Mouse (Mus musculus) hindbrain, embryonic 11.5 days (tissue): Measurements from ENCODE around the gene 1700092M07Rik. TPM values are rescaled to one million over a fixed set of nuclear protein-coding genes. Genes with fewer than 3 reads are reported as not detected.
"Not testable (repeated sequence)": the region's sequence is repeated elsewhere in the genome, so short reads cannot be mapped to it uniquely, and the experiment has no call there.

ENCODE experiments used
- ATAC-seq: fragments of 200-750 bp; cut with Nextera tagmentation; 2 replicates; pipeline ENCODE4 v1.8.0; 2017; ENCODE audit warnings: mild to moderate bottlenecking, moderate TSS enrichment, moderate library complexity; ENCODE audit not compliant: low FRiP score
- DNase-seq: peaks from one replicate; pipeline ENCODE4 v3.0.0-alpha.2; 2015; ENCODE audit warnings: low spot score
- H3K27ac ChIP-seq: fragments of 300-500 bp; sonication (generic); 2 replicates; pipeline ENCODE4 v1.5.1; 2014; ENCODE audit warnings: mild to moderate bottlenecking, low read depth, low read length
- H3K27me3 ChIP-seq: fragments of 300-500 bp; sonication (generic); 2 replicates; pipeline ENCODE4 v1.6.1; 2014; ENCODE audit warnings: mild to moderate bottlenecking, low read length, moderate library complexity, mixed read lengths; ENCODE audit not compliant: control insufficient read depth, insufficient read depth
- H3K36me3 ChIP-seq: fragments of 300-500 bp; sonication (generic); 2 replicates; pipeline ENCODE4 v1.6.1; 2014; ENCODE audit warnings: mild to moderate bottlenecking, low read length, moderate library complexity, mixed read lengths; ENCODE audit not compliant: control insufficient read depth, insufficient read depth
- H3K4me1 ChIP-seq: fragments of 300-500 bp; sonication (generic); replicated peaks from 2 replicates; pipeline ENCODE4 v1.6.1; 2014; ENCODE audit warnings: low read length, mixed read lengths; ENCODE audit not compliant: control insufficient read depth, insufficient read depth
- H3K4me2 ChIP-seq: fragments of 300-500 bp; sonication (generic); replicated peaks from 2 replicates; pipeline ENCODE4 v1.6.1; 2014; ENCODE audit warnings: mild to moderate bottlenecking, low read depth, low read length
- H3K4me3 ChIP-seq: fragments of 300-500 bp; sonication (generic); 2 replicates; pipeline ENCODE4 v1.5.1; 2014; ENCODE audit warnings: low read depth, low read length
- H3K9ac ChIP-seq: fragments of 300-500 bp; sonication (generic); 2 replicates; pipeline ENCODE4 v1.6.1; 2014; ENCODE audit warnings: low read depth, low read length
- H3K9me3 ChIP-seq: fragments of 300-500 bp; sonication (generic); 2 replicates; pipeline ENCODE4 v1.6.1; 2016; ENCODE audit warnings: low read length; ENCODE audit not compliant: control insufficient read depth
- WGBS: fragments of 180-500 bp; shearing (Covaris S2); extraction: QIAGEN DNeasy Blood & Tissue Kit; methylation state at CpG from one replicate; pipeline ENCODE4 v1.1.7; 2014; 5-methylcytosine and 5-hydroxymethylcytosine counted together
- polyA plus RNA-seq: library from polyadenylated mRNA; unstranded; fragments of >200 nt; fragmentation: Nextera tagmentation; extraction: Ambion mirVana; gene quantifications from 2 replicates; pipeline ENCODE4 v1.2.1, GENCODE M21; 2014

Gene 1700092M07Rik
- polyA plus RNA-seq, 1 experiment from 2014 or later = 1.6 TPM

GRCm38 (mm10) chr19:8713997-8714652, 26.4 kb upstream of the 1700092M07Rik start:
- ATAC-seq (peak; percentile 26; the same call in 1 of the 2 replicates), DNase-seq (no peak)
- peak overlapping the region; percentile 48 for H3K4me2 ChIP-seq
- peak overlapping the region; percentile 87 for H3K27ac ChIP-seq
- H3K4me3 ChIP-seq = peak overlapping the region; percentile 75
- no peaks in the 10 kb centered on the region; the same call in 1 of the 2 replicates for H3K36me3 ChIP-seq
- WGBS = 10% methylated on average over 13 of the region's 13 CpGs
- H3K27me3 ChIP-seq = no peaks in the 10 kb centered on the region
- H3K9me3 ChIP-seq = no peaks in the 10 kb centered on the region
- H3K9ac ChIP-seq = peak overlapping the region; percentile 81
- H3K4me1 ChIP-seq = 0 out of 2 replicates have a peak, but pooled peaks cover 5% of the 10 kb centered on the region

GRCm38 (mm10) chr19:8714653-8715481, 25.7 kb upstream of the 1700092M07Rik start:
- Histone ChIP-seq H3K4me2 (no peak overlapping the region), H3K4me1 (0 out of 2 replicates have a peak, but pooled peaks cover 5% of the 10 kb centered on the region), H3K27ac (no peak overlapping the region), H3K36me3 (no peaks in the 10 kb centered on the region; the same call in 1 of the 2 replicates), H3K27me3 (no peaks in the 10 kb centered on the region), H3K9ac (no peak overlapping the region), H3K9me3 (no peaks in the 10 kb centered on the region), H3K4me3 (no peak overlapping the region)
- ATAC-seq (no peak), DNase-seq (no peak)
- 82% methylated on average over 10 of the region's 10 CpGs for WGBS

- Histone ChIP-seq H3K4me1 (0 out of 2 replicates have a peak, but pooled peaks cover 5% of the 10 kb centered on the region), H3K9ac (no peak overlapping the region), H3K9me3 (no peaks in the 10 kb centered on the region), H3K27ac (no peak overlapping the region), H3K4me2 (no peak overlapping the region), H3K36me3 (no peaks in the 10 kb centered on the region), H3K4me3 (no peak overlapping the region), H3K27me3 (no peaks in the 10 kb centered on the region)
- DNase-seq (no peak), ATAC-seq (no peak)
- 56% methylated on average over 10 of the region's 10 CpGs for WGBS
Measured at GRCm38 (mm10) chr19:8715868-8716766, 24.4 kb upstream of the 1700092M07Rik start.

GRCm38 (mm10) chr19:8716767-8717475, 23.6 kb upstream of the 1700092M07Rik start:
- Histone ChIP-seq H3K4me1 (no peaks in the 10 kb centered on the region), H3K9ac (no peak overlapping the region), H3K4me3 (no peak overlapping the region), H3K27ac (no peak overlapping the region), H3K36me3 (no peaks in the 10 kb centered on the region), H3K4me2 (no peak overlapping the region), H3K9me3 (no peaks in the 10 kb centered on the region), H3K27me3 (no peaks in the 10 kb centered on the region)
- ATAC-seq = no peak
- no peak for DNase-seq
- WGBS = 67% methylated on average over 8 of the region's 10 CpGs

GRCm38 (mm10) chr19:8718357-8718756, 22.2 kb upstream of the 1700092M07Rik start:
- ATAC-seq (no peak), DNase-seq (peak; percentile 75)
- Histone ChIP-seq H3K9me3 (no peaks in the 10 kb centered on the region), H3K27me3 (no peaks in the 10 kb centered on the region), H3K4me1 (no peaks in the 10 kb centered on the region), H3K36me3 (no peaks in the 10 kb centered on the region), H3K9ac (no peak overlapping the region), H3K4me3 (no peak overlapping the region), H3K4me2 (no peak overlapping the region), H3K27ac (no peak overlapping the region)
- 74% methylated on average over 3 of the region's 3 CpGs for WGBS

- not testable (repeated sequence) for H3K9me3 ChIP-seq, H3K9ac ChIP-seq, DNase-seq, ATAC-seq, H3K4me3 ChIP-seq, H3K4me2 ChIP-seq, H3K36me3 ChIP-seq, H3K27ac ChIP-seq, H3K27me3 ChIP-seq, H3K4me1 ChIP-seq
Measured at GRCm38 (mm10) chr19:8719037-8719436, 21.5 kb upstream of the 1700092M07Rik start.

GRCm38 (mm10) chr19:8721378-8721777, 19.1 kb upstream of the 1700092M07Rik start:
- no peak for DNase-seq
- no peak overlapping the region for H3K4me2 ChIP-seq
- no peaks in the 10 kb centered on the region for H3K9me3 ChIP-seq
- H3K4me1 ChIP-seq = no peaks in the 10 kb centered on the region
- ATAC-seq = no peak
- H3K4me3 ChIP-seq = no peak overlapping the region
- no peak overlapping the region for H3K9ac ChIP-seq
- H3K27ac ChIP-seq = no peak overlapping the region
- H3K36me3 ChIP-seq = peaks cover 6% of the 10 kb centered on the region; the same call in 1 of the 2 replicates
- 85% methylated on average over 1 of the region's 1 CpGs for WGBS
- H3K27me3 ChIP-seq = no peaks in the 10 kb centered on the region

- Histone ChIP-seq H3K27me3 (no peaks in the 10 kb centered on the region), H3K36me3 (peaks cover 7% of the 10 kb centered on the region; the same call in 1 of the 2 replicates), H3K4me3 (peak overlapping the region; percentile 84), H3K4me2 (peak overlapping the region; percentile 69), H3K4me1 (no peaks in the 10 kb centered on the region), H3K9me3 (no peaks in the 10 kb centered on the region), H3K27ac (no peak overlapping the region), H3K9ac (peak overlapping the region; percentile 88)
- ATAC-seq (no peak), DNase-seq (no peak)
- WGBS = 73% methylated on average over 4 of the region's 4 CpGs
Measured at GRCm38 (mm10) chr19:8722021-8722420, 18.5 kb upstream of the 1700092M07Rik start.
